Mouse (Mus musculus) spleen, adult 2 months (tissue): ENCODE measurements at regions not wholly inside any gene's neighbourhood (a gene's known extent, or its start where the extent isn't known, plus 50 kb on each side); places are given as distances from the start of the nearest gene placed in this dataset.

Experiments
- DNase-seq, 2 experiments: peaks; one replicate each; pipeline versions ENCODE4 v3.0.0 to v3.0.0-alpha.2; 2012 to 2021; ENCODE audit warnings: low spot score in 2 of 2, low read depth in 1 of 2
- H3K27ac ChIP-seq: fragments of 200-500 bp; 2 replicates; pipeline ENCODE4 v1.5.1; 2012; ENCODE audit warnings: low read length, inconsistent platforms; ENCODE audit not compliant: insufficient read depth
- H3K27me3 ChIP-seq: fragments of 200-500 bp; 2 replicates; pipeline ENCODE4 v1.6.1; 2012; ENCODE audit warnings: mild to moderate bottlenecking, moderate library complexity, low read length, inconsistent platforms; ENCODE audit not compliant: control insufficient read depth, insufficient read depth
- H3K36me3 ChIP-seq: fragments of 200-500 bp; 2 replicates; pipeline ENCODE4 v1.6.1; 2012; ENCODE audit warnings: mild to moderate bottlenecking, low read length, inconsistent platforms; ENCODE audit not compliant: control insufficient read depth, insufficient read depth
- H3K4me1 ChIP-seq: fragments of 200-500 bp; 2 replicates; pipeline ENCODE4 v1.6.1; 2011; ENCODE audit warnings: inconsistent platforms; ENCODE audit not compliant: control insufficient read depth, insufficient read depth, insufficient read length
- H3K4me3 ChIP-seq: fragments of 200-500 bp; 2 replicates; pipeline ENCODE4 v1.5.1; 2011; ENCODE audit warnings: mild to moderate bottlenecking, inconsistent platforms; ENCODE audit not compliant: insufficient read depth, insufficient read length; ENCODE audit errors: extremely low read depth
- CTCF ChIP-seq: fragments of 200-500 bp; IDR thresholded peaks from 2 replicates; pipeline ENCODE4 v1.5.1; 2011; ENCODE audit warnings: mild to moderate bottlenecking, inconsistent platforms; ENCODE audit not compliant: insufficient read depth, insufficient read length, insufficient replicate concordance; ENCODE audit errors: extremely low read depth
- POLR2A ChIP-seq: fragments of 200-500 bp; IDR thresholded peaks from 2 replicates; pipeline ENCODE4 v1.6.1; 2011; ENCODE audit warnings: low read depth, low read length, inconsistent platforms
- WGBS: fragments of 180-500 bp; shearing (Covaris S2); methylation state at CpG from one replicate; pipeline ENCODE4 v1.1.7; 2018; 5-methylcytosine and 5-hydroxymethylcytosine counted together

GRCm38 (mm10) chr4:32136151-32136550 lies 102.5 kb upstream of the Bach2 start:
- TF ChIP-seq POLR2A (no peak), CTCF (no peak)
- DNase-seq, result no peak
- H3K27me3 ChIP-seq, result no peaks in the 10 kb centered on the region
- 97% methylated on average over 7 of the region's 10 CpGs for WGBS
- H3K4me3 ChIP-seq, result no peak overlapping the region
- H3K4me1 ChIP-seq, result no peaks in the 10 kb centered on the region; the same call in 1 of the 2 replicates
- no peaks in the 10 kb centered on the region for H3K36me3 ChIP-seq
- no peak overlapping the region for H3K27ac ChIP-seq

GRCm38 (mm10) chr4:32137243-32137642 lies 101.4 kb upstream of the Bach2 start:
- Histone ChIP-seq H3K4me1 (no peaks in the 10 kb centered on the region; the same call in 1 of the 2 replicates), H3K36me3 (no peaks in the 10 kb centered on the region), H3K27me3 (no peaks in the 10 kb centered on the region), H3K4me3 (no peak overlapping the region), H3K27ac (no peak overlapping the region)
- DNase-seq, result no peak
- TF ChIP-seq POLR2A (no peak), CTCF (no peak)

- no peaks in the 10 kb centered on the region for H3K27me3 ChIP-seq
- H3K36me3 ChIP-seq, result no peaks in the 10 kb centered on the region
- H3K4me3 ChIP-seq, result no peak overlapping the region
- no peaks in the 10 kb centered on the region; the same call in 1 of the 2 replicates for H3K4me1 ChIP-seq
- no peak overlapping the region for H3K27ac ChIP-seq
- TF ChIP-seq CTCF (no peak), POLR2A (no peak)
- no peak for DNase-seq
- 79% methylated on average over 10 of the region's 10 CpGs for WGBS
Observed at GRCm38 (mm10) chr4:32137966-32138365, 100.6 kb upstream of the Bach2 start.

GRCm38 (mm10) chr4:32139586-32139985 lies 99.0 kb upstream of the Bach2 start:
- TF ChIP-seq POLR2A (no peak), CTCF (no peak)
- Histone ChIP-seq H3K27me3 (no peaks in the 10 kb centered on the region), H3K36me3 (no peaks in the 10 kb centered on the region), H3K4me3 (no peak overlapping the region), H3K27ac (no peak overlapping the region), H3K4me1 (no peaks in the 10 kb centered on the region; the same call in 1 of the 2 replicates)
- WGBS, result 58% methylated on average over 6 of the region's 6 CpGs
- DNase-seq, result no peak

GRCm38 (mm10) chr4:32140068-32140467 lies 98.5 kb upstream of the Bach2 start:
- H3K27ac ChIP-seq, result no peak overlapping the region
- DNase-seq, result no peak
- no peak overlapping the region for H3K4me3 ChIP-seq
- WGBS, result 69% methylated on average over 2 of the region's 2 CpGs
- no peaks in the 10 kb centered on the region for H3K36me3 ChIP-seq
- no peaks in the 10 kb centered on the region for H3K27me3 ChIP-seq
- no peak for TF ChIP-seq POLR2A
- TF ChIP-seq CTCF, result no peak
- no peaks in the 10 kb centered on the region; the same call in 1 of the 2 replicates for H3K4me1 ChIP-seq

- H3K4me1 ChIP-seq, result no peaks in the 10 kb centered on the region; the same call in 1 of the 2 replicates
- no peak for DNase-seq
- H3K4me3 ChIP-seq, result no peak overlapping the region
- TF ChIP-seq CTCF (no peak), POLR2A (no peak)
- WGBS, result 78% methylated on average over 4 of the region's 4 CpGs
- H3K27me3 ChIP-seq, result no peaks in the 10 kb centered on the region
- H3K27ac ChIP-seq, result no peak overlapping the region
- H3K36me3 ChIP-seq, result no peaks in the 10 kb centered on the region
Observed at GRCm38 (mm10) chr4:32142198-32142597, 96.4 kb upstream of the Bach2 start.

- H3K27ac ChIP-seq, result no peak overlapping the region
- no peaks in the 10 kb centered on the region for H3K36me3 ChIP-seq
- TF ChIP-seq CTCF, result no peak
- no peak for TF ChIP-seq POLR2A
- 59% methylated on average over 1 of the region's 1 CpGs for WGBS
- H3K4me3 ChIP-seq, result no peak overlapping the region
- peaks cover 13% of the 10 kb centered on the region; the same call in 1 of the 2 replicates for H3K4me1 ChIP-seq
- H3K27me3 ChIP-seq, result no peaks in the 10 kb centered on the region
- DNase-seq, result no peak
Observed at GRCm38 (mm10) chr4:32147146-32147545, 91.5 kb upstream of the Bach2 start.
